Mouse (Mus musculus): ENCODE results near the gene Fuk.
"Not testable (repeated sequence)": the region's sequence is repeated elsewhere in the genome, so short reads cannot be mapped to it uniquely, and the experiment has no call there.

Fuk gene

GRCm38 (mm10) chr8:110919341-110920031, 17.2 kb upstream of the Fuk start, which contains the start of gene St3gal2:
Gene St3gal2, plus strand, starts transcription at chr8:110919922.
- DNase-seq (ENCODE audit: low spot score): peak; percentile 97

- DNase-seq (ENCODE audit: low spot score): no peak
Measured at GRCm38 (mm10) chr8:110918460-110918859, 16.2 kb upstream of the Fuk start.

GRCm38 (mm10) chr8:110918027-110918426, 15.7 kb upstream of the Fuk start:
- DNase-seq (ENCODE audit: low spot score): no peak

- DNase-seq (ENCODE audit: low spot score): peak; percentile 72
Measured at GRCm38 (mm10) chr8:110917415-110917814, 15.1 kb upstream of the Fuk start.

GRCm38 (mm10) chr8:110911576-110912570, 9.6 kb upstream of the Fuk start:
- no peak for DNase-seq (ENCODE audit: low spot score)

GRCm38 (mm10) chr8:110909850-110910249, 7.6 kb upstream of the Fuk start:
- DNase-seq (ENCODE audit: low spot score): not testable (repeated sequence)

- no peak for DNase-seq (ENCODE audit: low spot score)
Measured at GRCm38 (mm10) chr8:110906682-110907081, 4.4 kb upstream of the Fuk start.

- DNase-seq (ENCODE audit: low spot score): no peak
Measured at GRCm38 (mm10) chr8:110905404-110905803, 3.1 kb upstream of the Fuk start.

GRCm38 (mm10) chr8:110902579-110902965, 284 bp upstream of the Fuk start:
- no peak for DNase-seq (ENCODE audit: low spot score)

- no peak for DNase-seq (ENCODE audit: low spot score)
Measured at GRCm38 (mm10) chr8:110901056-110901455, 1.2 kb downstream of the Fuk start.

- no peak for DNase-seq (ENCODE audit: low spot score)
Measured at GRCm38 (mm10) chr8:110897495-110897894, 4.8 kb downstream of the Fuk start.

- no peak for DNase-seq (ENCODE audit: low spot score)
Measured at GRCm38 (mm10) chr8:110895812-110896211, 6.5 kb downstream of the Fuk start.

GRCm38 (mm10) chr8:110895254-110895653, 7.0 kb downstream of the Fuk start:
- no peak for DNase-seq (ENCODE audit: low spot score)

GRCm38 (mm10) chr8:110894851-110895250, 7.4 kb downstream of the Fuk start:
- DNase-seq (ENCODE audit: low spot score): no peak

- DNase-seq (ENCODE audit: low spot score): no peak
Measured at GRCm38 (mm10) chr8:110892913-110893312, 9.4 kb downstream of the Fuk start.

GRCm38 (mm10) chr8:110892040-110892439, 10.2 kb downstream of the Fuk start:
- no peak for DNase-seq (ENCODE audit: low spot score)

GRCm38 (mm10) chr8:110889904-110890470, 12.3 kb downstream of the Fuk start:
- no peak for DNase-seq (ENCODE audit: low spot score)

GRCm38 (mm10) chr8:110888860-110889259, 13.4 kb downstream of the Fuk start:
- no peak for DNase-seq (ENCODE audit: low spot score)

- DNase-seq (ENCODE audit: low spot score): no peak
Measured at GRCm38 (mm10) chr8:110888441-110888840, 13.8 kb downstream of the Fuk start.

- no peak for DNase-seq (ENCODE audit: low spot score)
Measured at GRCm38 (mm10) chr8:110887551-110887950, 14.7 kb downstream of the Fuk start.

GRCm38 (mm10) chr8:110886634-110887033, 15.7 kb downstream of the Fuk start:
- DNase-seq (ENCODE audit: low spot score): no peak

- no peak for DNase-seq (ENCODE audit: low spot score)
Measured at GRCm38 (mm10) chr8:110883824-110884223, 18.5 kb downstream of the Fuk start.

Measured in adipocyte (in vitro differentiated cells).